Mouse (Mus musculus) stomach, postnatal 0 days (tissue): ENCODE measurements around the gene Itgb1bp1.

Experiments
- CTCF ChIP-seq: IDR thresholded peaks from 2 replicates; pipeline ENCODE4 v1.5.1; 2016; ENCODE audit warnings: antibody characterized with exemption, low read depth, mild to moderate bottlenecking, moderate library complexity
- EP300 ChIP-seq: optimal IDR thresholded peaks from 2 replicates; pipeline ENCODE3; 2016; ENCODE audit warnings: antibody characterized with exemption

DNA sequence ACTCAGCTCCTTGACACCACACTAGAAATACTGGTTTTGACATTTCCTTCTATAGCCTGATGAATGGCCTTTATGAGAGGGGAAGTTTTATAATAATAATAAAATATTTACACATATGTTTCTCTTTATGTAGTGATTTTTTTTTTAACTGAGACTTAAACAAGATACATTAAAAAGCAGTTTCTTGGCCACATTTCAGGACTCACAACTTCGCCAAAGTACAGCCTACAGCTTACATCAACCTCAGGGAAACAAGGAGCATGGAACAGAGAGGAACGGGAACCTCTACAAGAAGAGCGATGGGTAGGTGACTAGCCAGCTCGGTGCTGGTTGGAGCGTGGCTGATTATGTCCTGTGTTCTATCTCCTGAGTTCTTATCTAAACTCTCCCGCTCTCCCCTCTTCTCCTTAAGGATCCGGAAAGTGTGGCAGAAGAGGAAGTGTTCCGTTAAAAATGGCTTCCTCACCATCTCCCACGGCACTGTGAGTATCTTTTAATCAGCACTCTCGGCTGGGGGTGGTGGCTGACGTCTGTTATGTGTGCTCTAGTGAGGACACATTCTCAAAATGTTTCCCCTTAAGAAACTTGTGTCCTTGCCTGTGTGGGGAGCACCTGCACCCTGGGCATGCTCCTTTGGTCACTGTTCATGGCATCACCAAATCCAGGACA, 68.2 kb downstream of the Itgb1bp1 start:
- TF ChIP-seq CTCF (no peak), EP300 (no peak)
